10 mouse cellular contexts compared by ENCODE assay signal in the genomic region with DNA sequence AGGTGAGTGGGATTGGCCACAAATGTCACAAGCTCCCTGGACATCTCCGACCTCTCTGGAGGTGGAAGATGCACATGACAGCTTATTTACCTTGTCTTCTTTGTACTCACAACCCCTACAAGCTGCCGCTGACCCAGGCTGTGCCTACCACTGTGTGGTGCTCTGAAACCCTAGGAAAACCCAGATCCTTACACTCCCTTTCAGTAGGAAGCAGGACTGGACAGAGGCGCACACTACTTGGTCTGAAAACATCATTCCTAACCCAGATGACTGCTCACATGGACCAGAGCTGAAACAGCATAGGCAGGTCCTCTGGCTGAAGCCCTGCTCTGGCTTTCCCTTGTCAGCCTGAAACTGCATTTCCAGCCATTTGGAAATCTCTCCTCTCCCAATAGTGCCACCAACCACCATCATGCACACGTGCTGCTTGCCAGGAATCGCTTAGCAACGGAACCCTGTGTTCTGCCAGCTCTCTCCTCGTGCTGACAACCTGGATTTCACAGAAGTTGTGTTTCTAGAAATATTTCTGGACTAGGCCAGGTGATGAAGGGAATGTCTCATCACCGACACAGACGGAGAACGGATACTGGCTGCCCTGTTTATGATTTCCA.
DNase-seq lines count a peak whose midpoint lies in the region; ATAC-seq and TF ChIP-seq lines count a peak whose summit lies in the region.
"Had no signal": no experiment of that assay in that cellular context is flagged by ENCODE, and none has a peak within 500 bp of the region (broad histone marks: within the 10 kb centered on the region; RNA-seq: fewer than 3 reads in every experiment).

No protein-coding gene starts in this region.

- TF ChIP-seq CTCF in forebrain, postnatal 0 days (IDR thresholded peaks at IDR 0.05; ENCODE audit: low read depth), result no peak

- H3K4me2 ChIP-seq in forebrain, postnatal 0 days (ENCODE audit: low read depth), result no peak overlapping the region
- no peak overlapping the region for H3K4me2 ChIP-seq in kidney, embryonic 14.5 days (replicated peaks; ENCODE audit: low read depth, low read length)

- ATAC-seq in forebrain, postnatal 0 days, result peak; percentile 93
- no peak for ATAC-seq in kidney, embryonic 14.5 days (ENCODE audit: low FRiP score, low TSS enrichment)

- peak; percentile 57 to 68 for DNase-seq in heart, adult 18-20 months
- no peak for DNase-seq in heart, embryonic 10.5 days (ENCODE audit: low spot score)
- peak; percentile 85 for DNase-seq in forebrain, postnatal 0 days
- DNase-seq in layer of hippocampus, adult 9-11 months, result peak; percentile 80
- DNase-seq in right cerebral cortex, adult 18-20 months, result peak; percentile 74
- DNase-seq in thymus, adult 18-20 months, result no peak
- no peak for DNase-seq in lung, adult 18-20 months
- DNase-seq: thymus, postnatal 4 days had no signal

- no peak overlapping the region for H3K27ac ChIP-seq in heart, embryonic 10.5 days
- 0 out of 2 replicates have a peak overlapping the region, but pooled peaks have one; percentile 5 for H3K27ac ChIP-seq in forebrain, postnatal 0 days (ENCODE audit: low read depth, low read length)
- H3K27ac ChIP-seq in kidney, embryonic 14.5 days (ENCODE audit: low read depth, low read length), result no peak overlapping the region

- 75% methylated on average over 10 of the region's 10 CpGs for WGBS in heart, embryonic 10.5 days
- WGBS in forebrain, postnatal 0 days, result 43% methylated on average over 10 of the region's 10 CpGs
- WGBS in kidney, embryonic 14.5 days, result 75% methylated on average over 10 of the region's 10 CpGs

- no peaks in the 10 kb centered on the region for H3K9me3 ChIP-seq in heart, embryonic 10.5 days
- H3K9me3 ChIP-seq in forebrain, postnatal 0 days (ENCODE audit: low read length), result no peaks in the 10 kb centered on the region
- no peaks in the 10 kb centered on the region for H3K9me3 ChIP-seq in kidney, embryonic 14.5 days (ENCODE audit: control insufficient read depth, low read length)
- H3K9me3 ChIP-seq: G1E had no signal

- H3K27me3 ChIP-seq in heart, embryonic 10.5 days (ENCODE audit: insufficient read depth, poor library complexity, severe bottlenecking), result 0 out of 2 replicates have a peak, but pooled peaks cover 5% of the 10 kb centered on the region
- no peaks in the 10 kb centered on the region for H3K27me3 ChIP-seq in forebrain, postnatal 0 days (ENCODE audit: insufficient read depth, low read length)
- no peaks in the 10 kb centered on the region for H3K27me3 ChIP-seq in kidney, embryonic 14.5 days (ENCODE audit: control insufficient read depth, insufficient read depth, low read length)

- H3K36me3 ChIP-seq in heart, embryonic 10.5 days, result no peaks in the 10 kb centered on the region
- no peaks in the 10 kb centered on the region for H3K36me3 ChIP-seq in forebrain, postnatal 0 days (ENCODE audit: insufficient read depth)
- H3K36me3 ChIP-seq in kidney, embryonic 14.5 days (ENCODE audit: control insufficient read depth, insufficient read depth, low read length), result no peaks in the 10 kb centered on the region
- H3K36me3 ChIP-seq: G1E had no signal

- H3K9ac ChIP-seq in forebrain, postnatal 0 days, result no peak overlapping the region
- H3K9ac ChIP-seq in kidney, embryonic 14.5 days (ENCODE audit: low read depth, low read length), result no peak overlapping the region

- 0 out of 2 replicates have a peak, but pooled peaks cover 7% of the 10 kb centered on the region for H3K4me1 ChIP-seq in heart, embryonic 10.5 days
- H3K4me1 ChIP-seq in forebrain, postnatal 0 days (ENCODE audit: insufficient read depth), result peaks cover 10% of the 10 kb centered on the region
- H3K4me1 ChIP-seq in kidney, embryonic 14.5 days (ENCODE audit: control insufficient read depth, insufficient read depth, low read length), result no peaks in the 10 kb centered on the region

- H3K4me3 ChIP-seq in heart, embryonic 10.5 days, result no peak overlapping the region
- no peak overlapping the region for H3K4me3 ChIP-seq in forebrain, postnatal 0 days (ENCODE audit: low read depth, low read length)
- H3K4me3 ChIP-seq in kidney, embryonic 14.5 days (ENCODE audit: low read length), result no peak overlapping the region

Comparison
In these comparisons a context has a peak if more than half of its experiments do, and no peak if none do; other contexts are left out.
1. DNase-seq: peak in heart, adult 18-20 months (2 of 2), forebrain, postnatal 0 days (single experiment), layer of hippocampus, adult 9-11 months (single experiment) and right cerebral cortex, adult 18-20 months (single experiment); none in heart, embryonic 10.5 days (single experiment), thymus, adult 18-20 months (0 of 2) and lung, adult 18-20 months (0 of 2).